Mouse (Mus musculus) spleen, postnatal 14 days (tissue): Measurements from ENCODE around the gene Haus7.
"Not testable (repeated sequence)": the region's sequence is repeated elsewhere in the genome, so short reads cannot be mapped to it uniquely, and the experiment has no call there.

ENCODE experiments used
- DNase-seq, 2 experiments: peaks; one replicate each; pipeline ENCODE4 v3.0.0; 2021 to 2022; ENCODE audit warnings: low spot score in 2 of 2

Haus7 gene

GRCm38 (mm10) chrX:73467446-73468241 lies 8.8 kb upstream of the Haus7 start:
- no peak for DNase-seq

- no peak for DNase-seq
Measured at GRCm38 (mm10) chrX:73465483-73466186, 6.8 kb upstream of the Haus7 start.

- DNase-seq = no peak
Measured at GRCm38 (mm10) chrX:73460792-73461191, 1.9 kb upstream of the Haus7 start.

DNA sequence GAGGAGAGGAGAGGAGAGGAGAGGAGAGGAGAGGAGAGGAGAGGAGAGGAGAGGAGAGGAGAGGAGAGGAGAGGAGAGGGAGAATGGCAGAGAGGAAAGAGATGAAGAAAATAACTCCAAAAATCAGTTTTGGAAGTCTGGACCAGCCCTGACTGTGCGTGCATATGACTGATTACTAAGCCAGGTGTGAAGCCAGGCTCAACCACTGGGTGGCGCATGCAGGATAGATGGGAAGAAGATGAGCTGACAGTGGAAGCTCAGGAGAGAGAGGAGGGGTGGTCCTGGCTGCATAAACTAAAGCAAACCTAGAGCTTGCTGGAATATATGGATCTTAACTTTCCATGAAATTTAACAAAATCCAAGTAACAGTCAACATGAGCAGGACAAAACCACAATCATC lies 6.9 kb downstream of the Haus7 start:
- peak; percentile 24 to 52 for DNase-seq

GRCm38 (mm10) chrX:73441428-73441827 lies 17.4 kb downstream of the Haus7 start:
- no peak for DNase-seq

DNA sequence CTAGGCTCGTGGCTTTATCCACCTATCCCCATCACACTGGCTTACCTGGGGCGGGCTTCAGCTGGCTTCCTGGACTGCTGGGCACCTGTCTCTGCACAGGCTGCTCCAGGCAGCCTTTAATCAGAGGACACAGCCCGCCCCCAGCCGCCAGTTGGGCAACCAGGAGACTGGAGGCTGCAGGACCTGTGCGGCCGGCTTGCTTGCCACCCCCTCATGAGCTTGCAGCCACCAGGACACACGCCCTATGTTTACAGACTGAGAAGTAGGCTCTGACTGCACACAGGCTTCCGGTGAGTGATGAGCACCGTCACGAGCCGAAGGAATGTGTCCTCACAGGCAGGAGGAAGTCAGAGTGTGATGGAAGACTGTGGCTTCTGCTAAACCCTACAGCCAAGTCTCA lies 23.6 kb downstream of the Haus7 start, which contains the start of gene Trex2:
Trex2 (minus strand) TSS at position 93 of the 400 bp plus-strand sequence.
- no peak for DNase-seq

DNA sequence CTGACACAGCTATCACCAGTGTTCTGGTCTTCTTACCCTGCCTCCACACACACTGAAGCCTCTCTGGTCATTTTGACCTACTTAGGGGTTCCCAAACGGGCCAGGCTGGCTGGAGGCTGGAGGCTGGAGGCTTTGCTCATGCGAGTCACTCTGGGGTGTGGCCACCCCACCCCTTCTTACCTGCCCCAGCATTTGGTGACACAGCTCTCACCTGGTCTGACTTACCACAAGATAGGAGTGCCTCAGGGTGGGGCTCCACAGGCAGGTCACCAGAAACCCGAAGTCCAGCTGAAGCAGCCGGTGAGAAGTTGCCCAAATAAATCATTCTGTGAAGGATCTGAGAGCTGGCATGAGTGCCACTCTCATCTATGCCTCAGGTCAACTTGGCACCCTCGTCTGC lies 26.0 kb downstream of the Haus7 start:
- DNase-seq = no peak

- no peak for DNase-seq
Measured at GRCm38 (mm10) chrX:73430036-73430435, 28.8 kb downstream of the Haus7 start.

DNA sequence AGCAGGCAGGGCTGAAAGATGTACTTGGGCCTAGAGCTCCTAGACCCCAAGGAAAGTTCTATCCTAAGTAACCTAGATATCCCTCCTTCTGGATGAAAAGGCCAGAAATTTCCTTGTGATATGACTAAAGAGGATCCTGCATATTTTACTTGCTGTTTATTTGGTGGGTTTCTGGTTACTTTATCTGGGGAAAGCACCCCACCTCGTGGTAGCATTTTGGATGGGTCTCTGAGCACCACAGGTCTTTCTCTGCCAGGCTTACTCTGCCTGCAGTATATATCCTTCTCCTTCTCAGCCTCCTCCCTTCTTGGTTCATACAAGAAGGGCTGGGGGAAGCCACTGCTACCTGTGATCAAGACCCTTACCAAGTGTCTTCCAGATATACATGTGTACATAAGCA lies 46.1 kb downstream of the Haus7 start:
- DNase-seq = no peak

GRCm38 (mm10) chrX:73410880-73411517 lies 47.8 kb downstream of the Haus7 start, which contains the start of gene Zfp92:
Gene Zfp92, plus strand, starts transcription at chrX:73411096.
- DNase-seq = no peak

DNA sequence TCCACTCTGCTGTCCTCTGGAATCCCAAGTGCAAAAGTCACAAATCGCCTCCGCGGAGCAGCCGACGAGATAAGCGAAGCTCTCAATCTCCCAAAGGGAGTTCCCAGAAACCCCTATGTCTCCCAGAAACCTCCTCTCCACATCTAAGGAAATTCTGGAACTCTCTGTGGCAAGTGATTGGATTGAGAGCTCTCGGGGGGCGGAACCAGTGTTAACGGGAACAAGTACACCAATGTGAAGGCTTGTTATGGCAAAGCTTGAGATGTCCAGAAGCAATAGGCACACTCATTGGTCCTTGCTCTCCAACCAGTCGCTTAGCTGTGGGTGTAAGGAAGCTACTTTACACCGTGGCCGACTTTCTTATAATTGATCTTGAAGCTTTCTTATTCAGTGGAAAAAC lies 57.2 kb downstream of the Haus7 start:
- DNase-seq = no peak

GRCm38 (mm10) chrX:73400951-73401350 lies 57.9 kb downstream of the Haus7 start:
- no peak for DNase-seq

- DNase-seq = not testable (repeated sequence)
Measured at GRCm38 (mm10) chrX:73398636-73399035, 60.2 kb downstream of the Haus7 start, which contains the start of gene Gm18336. Gene Gm18336, minus strand, starts transcription at chrX:73398736.

GRCm38 (mm10) chrX:73396446-73396845 lies 62.4 kb downstream of the Haus7 start:
- DNase-seq = no peak

DNA sequence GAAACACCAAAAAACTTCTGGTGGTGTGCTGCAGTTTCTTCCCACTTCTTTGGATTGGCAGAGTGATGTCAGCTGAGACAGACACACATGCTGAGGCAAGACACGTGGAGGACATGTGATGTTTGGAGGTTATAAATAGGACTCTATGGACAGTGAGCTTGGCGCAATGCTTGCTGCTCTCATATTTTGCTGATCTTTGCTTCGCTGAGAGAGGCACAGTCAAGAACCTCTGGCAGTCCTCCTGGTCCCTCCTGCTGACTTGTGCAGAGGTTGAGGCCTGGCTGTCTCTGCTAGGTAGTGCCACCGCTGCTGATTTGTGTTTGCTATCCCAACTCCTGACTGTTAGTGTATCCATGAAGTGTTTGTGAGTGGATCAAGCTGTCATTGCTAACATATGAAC lies 67.4 kb downstream of the Haus7 start:
- no peak for DNase-seq
